Mouse (Mus musculus) mouse embryonic stem cell (cell line): ENCODE results near the gene Ngef.

ENCODE experiments used
- in situ Hi-C, 2 experiments: fragments of 300-500 bp; cut with MboI; formaldehyde crosslinking; loops; 1 replicate in 1 of 2; 3 replicates in 1 of 2; pipeline ENCODE4 v1.14.3; 2019 to 2020; ENCODE audit warnings: low sequenced_read_pairs in 2 of 2, low pct_unique_long_range_greater_than_20kb in 1 of 2, mixed read lengths in 1 of 2; ENCODE audit not compliant: unreplicated experiment in 1 of 2

The Ngef gene

GRCm38 (mm10) chr1:87574353-87574752 lies 683 bp upstream of the Ngef start:
- in situ Hi-C loops, result no loop called here

- in situ Hi-C loops, result no loop called here
Observed at GRCm38 (mm10) chr1:87573261-87573660, 409 bp downstream of the Ngef start.

GRCm38 (mm10) chr1:87568398-87568797 lies 5.3 kb downstream of the Ngef start:
- in situ Hi-C loops, result no loop called here

- in situ Hi-C loops, result no loop called here
Observed at GRCm38 (mm10) chr1:87565760-87566159, 7.9 kb downstream of the Ngef start.

GRCm38 (mm10) chr1:87562967-87563366 lies 10.7 kb downstream of the Ngef start:
- in situ Hi-C loops, result no loop called here

- in situ Hi-C loops, result no loop called here
Observed at GRCm38 (mm10) chr1:87553586-87553985, 20.1 kb downstream of the Ngef start.

GRCm38 (mm10) chr1:87551008-87551407 lies 22.7 kb downstream of the Ngef start:
- in situ Hi-C loops, result no loop called here

GRCm38 (mm10) chr1:87541614-87542013 lies 32.1 kb downstream of the Ngef start:
- in situ Hi-C loops, result no loop called here

- in situ Hi-C loops, result no loop called here
Observed at GRCm38 (mm10) chr1:87537008-87537407, 36.7 kb downstream of the Ngef start.

GRCm38 (mm10) chr1:87534118-87534517 lies 39.6 kb downstream of the Ngef start:
- in situ Hi-C loops, result no loop called here

GRCm38 (mm10) chr1:87532346-87532745 lies 41.3 kb downstream of the Ngef start:
- in situ Hi-C loops, result no loop called here

GRCm38 (mm10) chr1:87527191-87527590 lies 46.5 kb downstream of the Ngef start:
- in situ Hi-C loops, result no loop called here

- in situ Hi-C loops, result no loop called here
Observed at GRCm38 (mm10) chr1:87525041-87525440, 48.6 kb downstream of the Ngef start.

- in situ Hi-C loops, result no loop called here
Observed at GRCm38 (mm10) chr1:87521523-87521922, 52.1 kb downstream of the Ngef start.

- in situ Hi-C loops, result no loop called here
Observed at GRCm38 (mm10) chr1:87520467-87520866, 53.2 kb downstream of the Ngef start.

GRCm38 (mm10) chr1:87510845-87511244 lies 62.8 kb downstream of the Ngef start:
- in situ Hi-C loops, result no loop called here

GRCm38 (mm10) chr1:87510166-87510691 lies 63.4 kb downstream of the Ngef start:
- in situ Hi-C loops, result no loop called here

- in situ Hi-C loops, result no loop called here
Observed at GRCm38 (mm10) chr1:87509561-87510165, 64.0 kb downstream of the Ngef start, which contains the start of gene Neu2. Gene Neu2, plus strand, starts transcription at chr1:87509889.

GRCm38 (mm10) chr1:87508591-87509560 lies 64.8 kb downstream of the Ngef start:
- in situ Hi-C loops, result no loop called here
